Mouse (Mus musculus) lung, adult 2 months (tissue): ENCODE measurements at regions not wholly inside any gene's neighbourhood (a gene's known extent, or its start where the extent isn't known, plus 50 kb on each side); places are given as distances from the start of the nearest gene placed in this dataset.
A peak's percentile ranks its signal among the peaks of the same experiment; 100 is the strongest.

Experiments
- DNase-seq: peaks from one replicate; pipeline ENCODE4 v3.0.0; 2022
- H3K4me1 ChIP-seq: fragments of 200-500 bp; 2 replicates; pipeline ENCODE4 v1.6.1; 2011; ENCODE audit warnings: low read length; ENCODE audit not compliant: control insufficient read depth, insufficient read depth
- H3K4me3 ChIP-seq: fragments of 200-500 bp; replicated peaks from 2 replicates; pipeline ENCODE3; 2011; ENCODE audit warnings: low read depth, mild to moderate bottlenecking, control low read depth, low read length; ENCODE audit errors: extremely low read depth
- CTCF ChIP-seq: fragments of 200-500 bp; IDR thresholded peaks from 2 replicates; pipeline ENCODE4 v1.5.1; 2011; ENCODE audit warnings: mild to moderate bottlenecking, low read length, control low read depth; ENCODE audit not compliant: insufficient read depth
- POLR2A ChIP-seq: fragments of 200-500 bp; IDR thresholded peaks from 2 replicates; pipeline ENCODE4 v1.6.1; 2011; ENCODE audit warnings: low read depth, mild to moderate bottlenecking, control low read depth, low read length, borderline replicate concordance; ENCODE audit errors: extremely low read depth
- WGBS: fragments of 180-500 bp; shearing (Covaris S2); methylation state at CpG from one replicate; pipeline ENCODE4 v1.1.7; 2018; 5-methylcytosine and 5-hydroxymethylcytosine counted together

DNA sequence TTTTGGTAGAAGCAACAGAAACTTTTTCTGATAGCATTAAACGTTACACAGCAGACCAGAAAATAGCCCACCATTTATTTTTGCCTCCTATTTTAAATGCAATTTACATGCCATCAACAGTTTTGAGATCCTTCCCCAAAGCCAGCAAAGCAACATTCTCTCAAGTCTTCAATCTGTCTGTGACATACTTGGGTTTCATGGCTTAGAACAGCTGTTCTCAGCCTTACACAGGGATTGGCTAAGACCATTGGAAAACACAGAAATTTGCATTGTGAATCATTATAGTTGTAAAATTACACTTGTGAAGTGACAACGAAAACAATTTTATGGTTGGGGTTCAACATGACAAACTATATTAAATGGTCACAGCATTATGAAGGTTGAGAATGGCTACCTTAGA lies 268.8 kb upstream of the Marcks start:
- TF ChIP-seq CTCF (no peak), POLR2A (no peak)
- DNase-seq, result no peak
- WGBS, result 86% methylated on average over 2 of the region's 2 CpGs
- H3K4me1 ChIP-seq, result no peaks in the 10 kb centered on the region
- H3K4me3 ChIP-seq, result no peak overlapping the region

DNA sequence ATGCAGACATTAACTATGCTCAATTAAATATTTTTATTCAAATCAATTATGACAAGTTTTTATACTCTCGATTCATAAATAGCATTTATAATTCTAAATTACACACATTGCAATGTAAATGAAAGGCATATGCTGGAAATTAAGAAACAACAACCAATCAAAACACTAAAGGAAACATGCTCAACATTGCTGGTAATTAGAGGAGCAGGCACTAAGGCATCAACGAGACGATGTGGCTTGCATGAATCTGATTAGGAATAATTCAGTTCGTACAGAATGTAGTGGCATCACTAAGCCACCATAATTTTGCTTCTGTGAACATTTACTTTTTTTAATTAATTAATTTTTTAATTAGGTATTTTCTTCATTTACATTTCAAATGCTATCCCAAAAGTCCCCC lies 266.2 kb upstream of the Marcks start:
- TF ChIP-seq CTCF (no peak), POLR2A (no peak)
- H3K4me1 ChIP-seq, result no peaks in the 10 kb centered on the region
- H3K4me3 ChIP-seq, result no peak overlapping the region
- no peak for DNase-seq
- 96% methylated on average over 4 of the region's 4 CpGs for WGBS

DNA sequence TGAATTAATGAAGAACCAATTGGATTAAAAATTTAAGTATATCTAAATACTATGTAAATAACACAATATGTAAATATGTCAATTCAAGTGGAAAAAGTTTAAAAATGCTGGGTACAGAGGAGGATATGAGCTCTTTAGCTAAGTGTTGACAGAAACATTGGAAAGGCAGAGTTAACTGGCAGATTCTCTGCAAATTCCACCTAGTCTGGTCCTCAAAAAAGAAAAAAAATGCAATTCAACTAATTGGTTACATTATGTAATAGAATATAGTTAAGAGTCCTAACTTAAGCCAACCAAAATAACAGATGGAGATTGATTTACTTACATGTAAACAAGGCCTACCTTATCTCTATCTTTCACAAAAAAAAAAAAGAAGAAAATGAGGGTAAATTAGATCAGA lies 265.7 kb upstream of the Marcks start:
- Histone ChIP-seq H3K4me1 (no peaks in the 10 kb centered on the region), H3K4me3 (no peak overlapping the region)
- TF ChIP-seq POLR2A, result no peak
- TF ChIP-seq CTCF, result no peak
- DNase-seq, result no peak

DNA sequence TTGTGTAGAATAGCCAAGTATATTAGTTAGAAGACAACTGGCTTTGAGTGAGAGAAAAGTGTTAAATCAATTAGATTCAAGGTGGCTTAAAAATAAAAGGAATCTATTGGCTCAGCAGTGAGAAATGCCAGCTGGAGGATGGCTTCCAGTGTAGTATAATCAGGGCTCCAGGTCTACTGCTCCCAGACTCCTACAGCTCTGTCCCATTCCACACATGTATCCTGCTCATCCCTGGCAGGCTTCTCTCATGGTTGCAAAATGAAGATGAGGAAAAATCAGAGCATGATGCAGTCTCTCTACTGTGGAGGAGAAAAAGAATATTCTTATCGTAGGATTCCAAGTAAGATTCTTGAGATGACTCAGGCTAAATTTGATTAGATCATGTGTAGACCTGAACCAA lies 263.7 kb upstream of the Marcks start:
- Histone ChIP-seq H3K4me3 (no peak overlapping the region), H3K4me1 (peaks cover 4% of the 10 kb centered on the region)
- no peak for DNase-seq
- TF ChIP-seq POLR2A (no peak), CTCF (no peak)
- WGBS, result 90% methylated on average over 1 of the region's 1 CpGs

DNA sequence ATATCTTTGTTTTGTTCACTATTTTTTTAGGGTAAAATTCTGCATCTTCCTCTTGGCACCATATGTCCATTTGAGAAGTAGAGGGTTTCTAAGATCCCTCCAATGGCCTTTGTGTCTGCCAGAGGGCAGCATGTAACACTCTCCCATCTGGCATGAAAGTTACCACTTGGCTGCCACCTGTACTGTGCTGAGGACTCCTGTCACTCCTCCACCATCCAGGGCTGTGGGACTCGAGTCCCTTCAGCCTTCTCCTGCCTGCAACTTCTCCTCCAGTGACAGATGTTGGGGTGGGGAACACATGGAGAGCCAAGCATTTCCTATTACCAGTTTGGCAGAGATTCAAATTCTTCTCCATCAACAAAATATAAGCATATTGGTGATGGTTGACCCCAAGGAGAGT lies 262.3 kb upstream of the Marcks start:
- no peak for DNase-seq
- Histone ChIP-seq H3K4me3 (no peak overlapping the region), H3K4me1 (peaks cover 6% of the 10 kb centered on the region)
- TF ChIP-seq CTCF (no peak), POLR2A (no peak)
- WGBS, result 23% methylated on average over 1 of the region's 1 CpGs

DNA sequence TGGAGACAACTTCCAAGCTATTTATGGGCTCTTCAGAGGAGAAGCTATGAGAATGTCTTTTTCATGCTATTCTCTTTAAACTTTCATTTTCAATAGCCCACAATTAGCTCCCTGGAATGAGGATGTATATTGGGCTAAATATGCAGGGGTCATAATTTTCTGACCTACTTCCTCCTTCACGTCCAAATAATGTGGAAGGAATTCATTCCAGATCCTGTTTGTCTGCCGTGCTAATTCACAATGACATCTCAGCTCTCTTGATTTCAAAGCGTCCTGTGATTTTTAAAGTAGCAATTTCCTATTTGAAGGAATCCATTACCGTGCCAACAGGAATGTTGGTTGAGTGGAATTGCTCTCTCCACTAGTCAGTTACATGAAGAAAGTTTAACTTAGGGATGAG lies 261.7 kb upstream of the Marcks start:
- Histone ChIP-seq H3K4me3 (no peak overlapping the region), H3K4me1 (peaks cover 6% of the 10 kb centered on the region)
- WGBS, result 7% methylated on average over 4 of the region's 4 CpGs
- DNase-seq, result no peak
- no peak for TF ChIP-seq POLR2A
- no peak for TF ChIP-seq CTCF

DNA sequence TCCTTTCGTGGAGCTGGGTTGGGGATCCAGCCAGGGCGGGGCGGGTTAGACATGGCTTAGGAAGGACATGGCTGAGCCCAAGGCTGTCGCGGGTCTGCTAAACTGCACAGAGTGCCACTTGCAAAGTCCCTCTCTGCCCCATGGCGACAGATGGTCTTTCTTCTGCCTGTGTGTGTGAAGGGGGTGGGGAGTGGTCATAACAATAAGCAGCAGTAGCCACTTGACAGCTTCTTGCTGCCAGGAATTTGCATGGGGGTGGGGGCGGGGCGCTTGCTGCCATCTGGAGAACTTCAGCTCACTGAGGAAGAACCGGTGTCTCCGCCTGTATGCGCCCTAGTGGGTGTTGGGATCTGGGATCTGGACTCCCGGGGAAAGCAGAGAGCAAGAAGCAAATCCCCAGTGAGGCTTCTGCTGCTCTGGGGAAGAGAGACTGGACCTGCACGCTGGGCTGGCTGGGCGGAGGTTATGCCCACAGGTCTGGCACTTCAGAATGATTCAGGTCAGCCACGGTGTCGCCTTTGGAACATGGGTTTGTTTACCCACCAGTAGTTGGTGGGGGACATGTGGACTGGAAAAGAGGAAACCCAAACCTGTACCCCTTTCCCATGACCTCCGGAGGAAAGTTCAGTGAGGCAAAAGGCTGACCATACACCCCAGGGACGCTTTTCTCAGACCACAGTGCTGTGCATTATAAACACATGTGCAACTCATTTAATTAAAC lies 258.7 kb upstream of the Marcks start:
- H3K4me3 ChIP-seq, result peak overlapping the region; percentile 48

DNA sequence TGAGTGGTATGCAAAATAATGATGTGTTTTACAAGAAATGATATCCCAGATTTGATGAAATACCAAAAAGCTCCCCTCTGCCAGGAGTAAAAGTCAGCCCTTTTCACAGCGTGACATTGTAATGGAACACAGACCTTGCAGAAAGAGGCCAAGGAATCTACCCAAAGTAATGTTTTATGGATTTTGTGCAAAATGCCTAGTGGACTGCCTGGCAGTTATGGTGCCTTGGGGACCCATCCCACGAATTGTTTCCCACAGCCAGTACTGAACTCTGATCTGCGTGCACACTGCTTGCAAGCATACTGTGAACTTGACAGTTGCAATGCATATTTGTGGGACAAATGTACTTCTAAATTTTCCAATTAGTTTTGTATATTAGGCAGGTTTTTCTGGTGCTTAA lies 251.3 kb upstream of the Marcks start:
- TF ChIP-seq POLR2A (no peak), CTCF (no peak)
- Histone ChIP-seq H3K4me1 (no peaks in the 10 kb centered on the region), H3K4me3 (no peak overlapping the region)
- no peak for DNase-seq
- 81% methylated on average over 3 of the region's 3 CpGs for WGBS

More for the DNA sequence above, 258.7 kb upstream of the Marcks start:
- DNase-seq, result peak; percentile 32
- TF ChIP-seq CTCF (no peak), POLR2A (0 out of 2 replicates have a peak, but pooled peaks have one; percentile 33)
- 12% methylated on average over 18 of the region's 18 CpGs for WGBS
- peaks cover 6% of the 10 kb centered on the region for H3K4me1 ChIP-seq

DNA sequence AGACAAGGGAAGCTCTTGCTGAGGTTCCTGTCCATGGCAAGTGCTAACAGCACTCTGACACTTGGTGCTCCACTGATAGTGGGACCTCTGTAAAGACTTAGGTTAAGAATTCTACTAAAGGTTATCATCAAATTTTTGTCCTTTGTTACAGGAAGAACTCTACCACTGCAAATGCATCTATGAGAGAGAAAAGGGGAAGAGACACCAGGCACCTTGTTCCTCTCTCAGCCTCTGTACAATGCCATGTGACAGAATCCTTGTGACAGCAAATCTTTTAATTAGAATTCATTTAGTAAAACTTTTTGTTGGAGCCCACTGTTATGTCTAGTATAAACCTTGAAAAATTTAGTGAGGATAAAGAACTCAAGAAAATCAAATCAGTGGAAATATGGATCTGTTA lies 247.5 kb upstream of the Marcks start:
- DNase-seq, result no peak
- Histone ChIP-seq H3K4me3 (no peak overlapping the region), H3K4me1 (no peaks in the 10 kb centered on the region)
- no peak for TF ChIP-seq POLR2A
- TF ChIP-seq CTCF, result no peak

DNA sequence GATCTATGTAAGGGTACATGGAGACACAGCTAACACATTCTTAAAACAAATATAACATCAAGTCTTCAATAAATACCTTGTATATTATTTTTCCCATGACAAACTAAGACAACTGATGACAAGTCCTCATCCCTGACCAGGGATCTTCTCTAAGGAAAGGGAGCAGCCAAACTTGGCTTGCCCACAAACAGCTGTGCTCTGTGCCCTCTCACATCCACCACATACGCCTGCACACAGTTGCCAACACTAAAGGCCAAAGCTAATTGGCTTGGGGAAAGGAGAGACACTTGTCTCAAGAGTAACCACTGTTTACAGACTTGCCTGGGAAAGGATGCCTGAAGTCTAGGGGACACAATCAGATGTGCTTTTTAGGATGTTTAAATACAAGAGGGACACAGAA lies 241.3 kb upstream of the Marcks start:
- 64% methylated on average over 1 of the region's 1 CpGs for WGBS
- no peak for DNase-seq

More for the DNA sequence above, 241.3 kb upstream of the Marcks start:
- TF ChIP-seq CTCF (no peak), POLR2A (no peak)
- H3K4me3 ChIP-seq, result no peak overlapping the region
- H3K4me1 ChIP-seq, result no peaks in the 10 kb centered on the region
